Mouse (Mus musculus) MEL (cell line): ENCODE results near the gene Fbrs. TPM values are rescaled to one million over a fixed set of nuclear protein-coding genes. Genes with fewer than 3 reads are reported as not detected.

Experiments
- DNase-seq: peaks from one replicate; pipeline ENCODE4 v3.0.0; 2011; ENCODE audit warnings: low read depth, low spot score
- H3K27ac ChIP-seq: 2 replicates; pipeline ENCODE4 v1.5.1; 2012; ENCODE audit warnings: low read depth, mild to moderate bottlenecking, control low read depth, low read length, moderate library complexity; ENCODE audit not compliant: control insufficient read depth
- H3K27me3 ChIP-seq, 2 experiments: fragments of 150-350 bp in 1 of 2; sonication (generic) in 1 of 2; 2 replicates each; pipeline ENCODE4 v1.6.1; 2012; ENCODE audit warnings: low read length in 2 of 2, mild to moderate bottlenecking in 2 of 2, improper control_type of control experiment in 1 of 2, moderate library complexity in 1 of 2; ENCODE audit not compliant: insufficient read depth in 2 of 2, control insufficient read depth in 1 of 2
- H3K36me3 ChIP-seq, 2 experiments: 2 replicates each; pipeline ENCODE4 v1.6.1; 2012 to 2014; ENCODE audit warnings: low read length in 2 of 2, improper control_type of control experiment in 1 of 2, inconsistent platforms in 1 of 2, mild to moderate bottlenecking in 1 of 2; ENCODE audit not compliant: insufficient read depth in 2 of 2, control insufficient read depth in 1 of 2
- H3K4me1 ChIP-seq, 2 experiments: fragments of 150-350 bp in 1 of 2; sonication (generic) in 1 of 2; 2 replicates each; pipeline ENCODE4 v1.6.1; 2012; ENCODE audit warnings: low read length in 2 of 2, improper control_type of control experiment in 1 of 2, mild to moderate bottlenecking in 1 of 2; ENCODE audit not compliant: insufficient read depth in 2 of 2, control insufficient read depth in 1 of 2
- H3K4me3 ChIP-seq, 2 experiments: fragments of 150-350 bp in 1 of 2; sonication (generic) in 1 of 2; 2 replicates each; pipeline ENCODE4 v1.5.1; 2012; ENCODE audit warnings: low read depth in 2 of 2, low read length in 2 of 2, mild to moderate bottlenecking in 2 of 2, moderate library complexity in 2 of 2, control low read depth in 1 of 2, improper control_type of control experiment in 1 of 2; ENCODE audit not compliant: control insufficient read depth in 1 of 2, insufficient read depth in 1 of 2
- H3K79me2 ChIP-seq: 2 replicates; pipeline ENCODE4 v1.6.1; 2012; ENCODE audit warnings: mild to moderate bottlenecking, low read length, moderate library complexity; ENCODE audit not compliant: control insufficient read depth, poor library complexity, insufficient read depth
- H3K9ac ChIP-seq: 2 replicates; pipeline ENCODE4 v1.6.1; 2012; ENCODE audit warnings: low read depth, mild to moderate bottlenecking, control low read depth, low read length, moderate library complexity; ENCODE audit not compliant: control insufficient read depth, poor library complexity, severe bottlenecking
- H3K9me3 ChIP-seq: fragments of 150-350 bp; sonication (generic); replicated peaks from 2 replicates; pipeline ENCODE4 v1.6.1; 2012; ENCODE audit warnings: mild to moderate bottlenecking, low read length, improper control_type of control experiment, moderate library complexity; ENCODE audit not compliant: insufficient read depth
- CHD1 ChIP-seq: IDR thresholded peaks from 2 replicates; pipeline ENCODE4 v1.6.1; 2012; ENCODE audit warnings: low read depth, mild to moderate bottlenecking, inconsistent platforms, low read length, improper control_type of control experiment
- CTCF ChIP-seq, 3 experiments: IDR thresholded peaks in 2 of 3; conservative IDR thresholded peaks in 1 of 3; 2 replicates each; pipeline ENCODE4 v1.5.1; 2011 to 2012; ENCODE audit warnings: low read length in 3 of 3, low read depth in 2 of 3, mild to moderate bottlenecking in 2 of 3, improper control_type of control experiment in 1 of 3, inconsistent platforms in 1 of 3, mixed read lengths in 1 of 3, moderate library complexity in 1 of 3; ENCODE audit not compliant: control insufficient read depth in 1 of 3, insufficient read depth in 1 of 3, poor library complexity in 1 of 3, severe bottlenecking in 1 of 3
- E2F4 ChIP-seq: IDR thresholded peaks from 2 replicates; pipeline ENCODE4 v1.6.1; 2011; ENCODE audit warnings: low read depth, low read length, improper control_type of control experiment, borderline replicate concordance
- ETS1 ChIP-seq: IDR thresholded peaks from 2 replicates; pipeline ENCODE4 v1.6.1; 2012; ENCODE audit warnings: low read depth, mild to moderate bottlenecking, inconsistent platforms, low read length, improper control_type of control experiment, moderate library complexity
- GABPA ChIP-seq: IDR thresholded peaks from 2 replicates; pipeline ENCODE4 v1.6.1; 2012; ENCODE audit warnings: low read depth, mild to moderate bottlenecking, inconsistent platforms, low read length, improper control_type of control experiment, moderate library complexity
- GATA1 ChIP-seq: IDR thresholded peaks from 2 replicates; pipeline ENCODE4 v1.6.1; 2011; ENCODE audit warnings: low read depth, low read length, improper control_type of control experiment
- HCFC1 ChIP-seq: IDR thresholded peaks from 2 replicates; pipeline ENCODE4 v1.6.1; 2012; ENCODE audit warnings: low read depth, mild to moderate bottlenecking, inconsistent platforms, low read length, improper control_type of control experiment, moderate library complexity
- KAT2A ChIP-seq: conservative IDR thresholded peaks from 2 replicates; pipeline ENCODE4 v1.6.1; 2012; ENCODE audit warnings: low read depth, low read length, improper control_type of control experiment, inconsistent platforms
- MEF2A ChIP-seq: IDR thresholded peaks from 2 replicates; pipeline ENCODE4 v1.6.1; 2014; ENCODE audit warnings: low read depth, mild to moderate bottlenecking, inconsistent platforms, low read length, improper control_type of control experiment; ENCODE audit not compliant: poor library complexity, insufficient replicate concordance, severe bottlenecking; ENCODE audit errors: extremely low read depth
- MXI1 ChIP-seq: IDR thresholded peaks from 2 replicates; pipeline ENCODE4 v1.6.1; 2011; ENCODE audit warnings: mild to moderate bottlenecking, low read depth, low read length, improper control_type of control experiment
- MYB ChIP-seq: IDR thresholded peaks from 2 replicates; pipeline ENCODE4 v1.6.1; 2011; ENCODE audit warnings: mild to moderate bottlenecking, low read depth, low read length, improper control_type of control experiment
- MYC ChIP-seq: IDR thresholded peaks from 2 replicates; pipeline ENCODE4 v1.6.1; 2011; ENCODE audit warnings: low read depth, mild to moderate bottlenecking, low read length, improper control_type of control experiment, moderate library complexity
- NELFE ChIP-seq: IDR thresholded peaks from 2 replicates; pipeline ENCODE4 v1.6.1; 2011; ENCODE audit warnings: low read depth, low read length, improper control_type of control experiment
- POLR2A ChIP-seq, 2 experiments: IDR thresholded peaks; 2 replicates each; pipeline ENCODE4 v1.6.1; 2011 to 2012; ENCODE audit warnings: low read length in 2 of 2, mild to moderate bottlenecking in 2 of 2, control low read depth in 1 of 2, improper control_type of control experiment in 1 of 2, low read depth in 1 of 2, moderate library complexity in 1 of 2; ENCODE audit not compliant: control insufficient read depth in 1 of 2, insufficient read depth in 1 of 2, poor library complexity in 1 of 2
- POLR2AphosphoS2 ChIP-seq: IDR thresholded peaks from 2 replicates; pipeline ENCODE4 v1.6.1; 2011; ENCODE audit warnings: low read length, improper control_type of control experiment
- POLR2AphosphoS5 ChIP-seq: IDR thresholded peaks from 2 replicates; pipeline ENCODE4 v1.6.1; 2012; ENCODE audit warnings: low read depth, borderline replicate concordance, mild to moderate bottlenecking, inconsistent platforms, low read length, moderate library complexity, mixed read lengths
- RAD21 ChIP-seq: IDR thresholded peaks from 2 replicates; pipeline ENCODE4 v1.6.1; 2011; ENCODE audit warnings: mild to moderate bottlenecking, low read depth, low read length, improper control_type of control experiment
- RCOR1 ChIP-seq: IDR thresholded peaks from 2 replicates; pipeline ENCODE4 v1.6.1; 2012; ENCODE audit warnings: low read depth, mild to moderate bottlenecking, inconsistent platforms, low read length, improper control_type of control experiment
- SIN3A ChIP-seq: IDR thresholded peaks from 2 replicates; pipeline ENCODE4 v1.6.1; 2012; ENCODE audit warnings: low read length, improper control_type of control experiment, inconsistent platforms
- SMC3 ChIP-seq: IDR thresholded peaks from 2 replicates; pipeline ENCODE4 v1.6.1; 2011; ENCODE audit warnings: low read depth, low read length, improper control_type of control experiment
- TAL1 ChIP-seq: IDR thresholded peaks from 2 replicates; pipeline ENCODE4 v1.6.1; 2012; ENCODE audit warnings: mild to moderate bottlenecking, inconsistent platforms, low read length, moderate library complexity, mixed read lengths
- TBP ChIP-seq: IDR thresholded peaks from 2 replicates; pipeline ENCODE4 v1.8.0; 2011; ENCODE audit warnings: low read depth, low read length, improper control_type of control experiment
- UBTF ChIP-seq: IDR thresholded peaks from 2 replicates; pipeline ENCODE4 v1.6.1; 2012; ENCODE audit warnings: low read depth, mild to moderate bottlenecking, inconsistent platforms, low read length, improper control_type of control experiment, moderate library complexity, borderline replicate concordance; ENCODE audit not compliant: insufficient read depth
- USF1 ChIP-seq: IDR thresholded peaks from 2 replicates; pipeline ENCODE4 v1.6.1; 2014; ENCODE audit warnings: low read depth, mild to moderate bottlenecking, inconsistent platforms, low read length, improper control_type of control experiment, moderate library complexity
- USF2 ChIP-seq, 2 experiments: IDR thresholded peaks; 2 replicates each; pipeline ENCODE4 v1.6.1; 2011 to 2012; ENCODE audit warnings: improper control_type of control experiment in 2 of 2, low read length in 2 of 2, borderline replicate concordance in 1 of 2, inconsistent platforms in 1 of 2, low read depth in 1 of 2, mild to moderate bottlenecking in 1 of 2; ENCODE audit not compliant: insufficient read depth in 1 of 2
- ZC3H11A ChIP-seq: IDR thresholded peaks from 2 replicates; pipeline ENCODE4 v1.6.1; 2012; ENCODE audit warnings: low read depth, mild to moderate bottlenecking, inconsistent platforms, low read length, improper control_type of control experiment
- ZKSCAN1 ChIP-seq: IDR thresholded peaks from 2 replicates; pipeline ENCODE4 v1.6.1; 2012; ENCODE audit warnings: low read depth, mild to moderate bottlenecking, inconsistent platforms, low read length, improper control_type of control experiment, moderate library complexity
- ZMIZ1 ChIP-seq: IDR thresholded peaks from 2 replicates; pipeline ENCODE4 v1.6.1; 2012; ENCODE audit warnings: low read depth, mild to moderate bottlenecking, inconsistent platforms, low read length, improper control_type of control experiment, moderate library complexity
- ZNF384 ChIP-seq: IDR thresholded peaks from 2 replicates; pipeline ENCODE4 v1.6.1; 2012; ENCODE audit warnings: low read depth, mild to moderate bottlenecking, inconsistent platforms, low read length, improper control_type of control experiment
- polyA plus RNA-seq, 2 experiments: library from polyadenylated mRNA; stranded (reverse) in 1 of 2; unstranded in 1 of 2; fragments of >175 nt in 1 of 2; fragments of >200 nt in 1 of 2; gene quantifications; 2 replicates each; pipeline versions ENCODE4 v1.2.1 to v1.2.4; 2012; ENCODE audit warnings: low replicate concordance in 2 of 2, low read depth in 1 of 2; ENCODE audit not compliant: insufficient read length in 2 of 2, insufficient read depth in 1 of 2, missing spikeins in 1 of 2
- total RNA-seq: library from RNA; depleted of rRNA; stranded (reverse); fragments of 300-350 nt; gene quantifications from 2 replicates; pipeline ENCODE4 v1.2.3, GENCODE M21; 2012

Gene Fbrs
- total and polyA plus RNA-seq, 3 experiments = 7.5 to 53.3 TPM; not detected in 1

- H3K36me3 ChIP-seq = no peaks in the 10 kb centered on the region; a peak in 1 of 4 replicates
- no peak overlapping the region for H3K9ac ChIP-seq
- H3K4me3 ChIP-seq = no peak overlapping the region
- no peaks in the 10 kb centered on the region for H3K27me3 ChIP-seq
- no peaks in the 10 kb centered on the region for H3K79me2 ChIP-seq
- DNase-seq = peak; percentile 72
- no peaks in the 10 kb centered on the region for H3K9me3 ChIP-seq
- H3K4me1 ChIP-seq = no peaks in the 10 kb centered on the region
- no peak overlapping the region for H3K27ac ChIP-seq
- TF ChIP-seq POLR2AphosphoS2 (no peak), ETS1 (no peak), RAD21 (peak; percentile 71), ZC3H11A (peak; percentile 56), CTCF (IDR thresholded peaks at IDR 0.05 in 2 of 3, conservative IDR thresholded peaks at IDR 0.05 in 1 of 3; ENCODE audit: control insufficient read depth in 1 of 3, insufficient read depth in 1 of 3, low read depth in 2 of 3, low read length in 3 of 3, poor library complexity in 1 of 3, severe bottlenecking in 1 of 3) (peak; percentile 47 to 84 (median 61)), KAT2A (no peak), TAL1 (no peak), MYC (no peak), SMC3 (peak; percentile 84), MEF2A (no peak), MXI1 (no peak), RCOR1 (no peak), GABPA (no peak), NELFE (no peak), E2F4 (no peak)
Measured at GRCm38 (mm10) chr7:127498407-127498806, 19.4 kb downstream of the Fbrs start.

GRCm38 (mm10) chr7:127508291-127508690, 29.3 kb downstream of the Fbrs start:
- DNase-seq = no peak
- Histone ChIP-seq H3K4me3 (no peak overlapping the region), H3K27me3 (no peaks in the 10 kb centered on the region), H3K9me3 (no peaks in the 10 kb centered on the region), H3K79me2 (peaks cover 10% of the 10 kb centered on the region), H3K27ac (no peak overlapping the region), H3K9ac (no peak overlapping the region), H3K36me3 (peaks cover 1 to 13% of the 10 kb centered on the region in 2 experiments; a peak in 3 of 4 replicates), H3K4me1 (no peaks in the 10 kb centered on the region; a peak in 1 of 4 replicates)
- no peak for TF ChIP-seq TBP
- no peak; a peak in 1 of 6 replicates for TF ChIP-seq CTCF (IDR thresholded peaks at IDR 0.05 in 2 of 3, conservative IDR thresholded peaks at IDR 0.05 in 1 of 3; ENCODE audit: control insufficient read depth in 1 of 3, insufficient read depth in 1 of 3, low read depth in 2 of 3, low read length in 3 of 3, poor library complexity in 1 of 3, severe bottlenecking in 1 of 3)
- no peak for TF ChIP-seq POLR2AphosphoS2
- no peak for TF ChIP-seq ZNF384
- no peak for TF ChIP-seq SIN3A
- no peak for TF ChIP-seq ZMIZ1
- TF ChIP-seq USF1 = no peak
- TF ChIP-seq CHD1 = no peak
- no peak for TF ChIP-seq USF2 (IDR thresholded peaks at IDR 0.05; ENCODE audit: borderline replicate concordance in 1 of 2, insufficient read depth in 1 of 2, low read depth in 1 of 2, low read length in 2 of 2)
- no peak for TF ChIP-seq HCFC1
- TF ChIP-seq UBTF = no peak
- no peak for TF ChIP-seq SMC3
- TF ChIP-seq MYB = no peak
- TF ChIP-seq MYC = no peak
- no peak for TF ChIP-seq GABPA
- no peak for TF ChIP-seq POLR2A (IDR thresholded peaks at IDR 0.05; ENCODE audit: control insufficient read depth in 1 of 2, insufficient read depth in 1 of 2, low read depth in 1 of 2, low read length in 2 of 2, poor library complexity in 1 of 2)
- no peak for TF ChIP-seq GATA1
- TF ChIP-seq MEF2A = no peak
- TF ChIP-seq ZKSCAN1 = no peak
- TF ChIP-seq POLR2AphosphoS5 = no peak
